ENCODE assay signal across 9 mouse cellular contexts in genomic region chr9:63980179-63981086, GRCm38 (mm10). TPM values are rescaled to one million over a fixed set of nuclear protein-coding genes. Genes with fewer than 3 reads are reported as not detected.
DNase-seq lines count a peak whose midpoint lies in the region; ATAC-seq lines count a peak whose summit lies in the region.
"Had no signal": no experiment of that assay in that cellular context is flagged by ENCODE, and none has a peak within 500 bp of the region (broad histone marks: within the 10 kb centered on the region; RNA-seq: fewer than 3 reads in every experiment).

No protein-coding gene starts in this region.

- no peaks in the 10 kb centered on the region for H3K27me3 ChIP-seq in heart, embryonic 10.5 days (ENCODE audit: insufficient read depth, poor library complexity, severe bottlenecking)
- H3K27me3 ChIP-seq in forebrain, embryonic 16.5 days (replicated peaks; ENCODE audit: control insufficient read depth, insufficient read depth, low read length): no peaks in the 10 kb centered on the region
- H3K27me3 ChIP-seq in limb, embryonic 12.5 days: no peaks in the 10 kb centered on the region

- WGBS in heart, embryonic 10.5 days: 17% methylated on average over 18 of the region's 18 CpGs
- WGBS in forebrain, embryonic 16.5 days: 1% methylated on average over 18 of the region's 18 CpGs
- 2% methylated on average over 18 of the region's 18 CpGs for WGBS in limb, embryonic 12.5 days

- peak overlapping the region; percentile 32; the same call in 1 of the 2 replicates for H3K4me3 ChIP-seq in heart, embryonic 10.5 days
- H3K4me3 ChIP-seq in forebrain, embryonic 16.5 days (replicated peaks; ENCODE audit: low read length): no peak overlapping the region
- H3K4me3 ChIP-seq in limb, embryonic 12.5 days (replicated peaks): peak overlapping the region; percentile 20

- DNase-seq in heart, embryonic 10.5 days (ENCODE audit: low spot score): no peak
- no peak for DNase-seq in heart, postnatal 25 days (ENCODE audit: low spot score)
- peak; percentile 77 for DNase-seq in 3T3-L1 (ENCODE audit: low read depth, low spot score)
- no peak for DNase-seq in spleen, adult 12 weeks (ENCODE audit: low spot score)
- no peak for DNase-seq in spleen, postnatal 14 days (ENCODE audit: low spot score in 2 of 2)
- no peak for DNase-seq in adrenal gland, postnatal 36 days

- H3K27ac ChIP-seq in heart, embryonic 10.5 days: peak overlapping the region; percentile 79
- no peak overlapping the region for H3K27ac ChIP-seq in forebrain, embryonic 16.5 days (ENCODE audit: low read length)
- peak overlapping the region; percentile 93 for H3K27ac ChIP-seq in limb, embryonic 12.5 days
- H3K27ac ChIP-seq: liver, embryonic 14.5 days had no signal

- peak; percentile 55; the same call in 1 of the 2 replicates for ATAC-seq in forebrain, embryonic 16.5 days
- ATAC-seq in limb, embryonic 12.5 days (ENCODE audit: insufficient number of reproducible peaks, insufficient read depth, low FRiP score, low TSS enrichment, low read depth): peak; percentile 91

- no peak overlapping the region for H3K9ac ChIP-seq in forebrain, embryonic 16.5 days (replicated peaks; ENCODE audit: low read depth, low read length)
- H3K9ac ChIP-seq in limb, embryonic 12.5 days (replicated peaks): 0 out of 2 replicates have a peak overlapping the region, but pooled peaks have one; percentile 14
- H3K9ac ChIP-seq: liver, embryonic 14.5 days had no signal

- H3K9me3 ChIP-seq in heart, embryonic 10.5 days: no peaks in the 10 kb centered on the region
- no peaks in the 10 kb centered on the region for H3K9me3 ChIP-seq in forebrain, embryonic 16.5 days (ENCODE audit: control insufficient read depth, low read length)
- no peaks in the 10 kb centered on the region for H3K9me3 ChIP-seq in limb, embryonic 12.5 days

- H3K36me3 ChIP-seq in heart, embryonic 10.5 days: peaks cover 42% of the 10 kb centered on the region
- H3K36me3 ChIP-seq in forebrain, embryonic 16.5 days (ENCODE audit: control insufficient read depth, insufficient read depth): no peaks in the 10 kb centered on the region
- H3K36me3 ChIP-seq in limb, embryonic 12.5 days: peaks cover 20% of the 10 kb centered on the region

- intact Hi-C loops in heart, postnatal 25 days (cut with DNase I): no loop called here

- peak overlapping the region; percentile 29; the same call in 1 of the 2 replicates for H3K4me2 ChIP-seq in forebrain, embryonic 16.5 days (ENCODE audit: low read length)
- H3K4me2 ChIP-seq in limb, embryonic 12.5 days: peak overlapping the region; percentile 54

- peaks cover 100% of the 10 kb centered on the region for H3K4me1 ChIP-seq in heart, embryonic 10.5 days
- H3K4me1 ChIP-seq in forebrain, embryonic 16.5 days (replicated peaks; ENCODE audit: control insufficient read depth, insufficient read depth, low read length): peaks cover 29% of the 10 kb centered on the region
- H3K4me1 ChIP-seq in limb, embryonic 12.5 days (replicated peaks): peaks cover 100% of the 10 kb centered on the region

RNA-seq across cellular contexts. Expression of gene Smad6, which starts 41.4 kb away (rescaled TPM):
- polyA plus RNA-seq in heart, embryonic 10.5 days (2016; fragmentation: Nextera tagmentation; extraction: Ambion mirVana): 29.4 and 47.2 TPM in 2 replicates
- total RNA-seq in heart, postnatal 25 days (2021): 10 to 100 TPM in 1 of 2 experiments, 1 to 10 TPM in 1; 9.8 to 13.6 TPM
- polyA plus RNA-seq in forebrain, embryonic 16.5 days (2015; fragmentation: Nextera tagmentation; extraction: Ambion mirVana): 1.5 and 1.6 TPM in 2 replicates
- polyA plus RNA-seq in limb, embryonic 12.5 days (2016; fragmentation: Nextera tagmentation; extraction: Ambion mirVana): 23.5 and 23.9 TPM in 2 replicates
- 10 to 100 TPM in 1 of 2 experiments, 1 to 10 TPM in 1; 6.3 to 12.7 TPM for total RNA-seq in adrenal gland, postnatal 36 days (2021)
